19 mouse cellular contexts compared by ENCODE assay signal in the genomic region with DNA sequence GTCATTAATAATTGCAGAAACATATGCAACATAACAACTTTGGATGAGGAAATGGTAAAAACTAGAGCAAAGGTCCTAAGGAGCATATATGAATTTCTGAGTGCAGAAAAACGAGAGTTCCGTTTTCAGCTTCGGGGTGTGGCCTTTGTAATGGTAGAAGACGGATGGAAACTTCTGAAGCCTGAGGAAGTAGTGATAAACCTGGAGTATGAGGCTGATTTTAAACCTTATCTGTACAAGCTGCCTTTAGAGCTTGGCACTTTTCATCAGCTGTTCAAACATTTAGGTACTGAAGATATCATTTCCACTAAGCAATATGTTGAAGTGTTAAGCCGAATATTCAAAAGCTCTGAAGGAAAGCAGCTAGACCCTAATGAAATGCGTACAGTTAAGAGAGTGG. TPM values are rescaled to one million over a fixed set of nuclear protein-coding genes. Genes with fewer than 3 reads are reported as not detected.
"Had no signal": no experiment of that assay in that cellular context is flagged by ENCODE, and none has a peak within 500 bp of the region (broad histone marks: within the 10 kb centered on the region; RNA-seq: fewer than 3 reads in every experiment).

No protein-coding gene starts in this region.

- H3K4me3 ChIP-seq: neural tube, embryonic 12.5 days; neural tube, embryonic 13.5 days; neural tube, embryonic 15.5 days; stomach, embryonic 15.5 days had no signal

- H3K9me3 ChIP-seq: neural tube, embryonic 15.5 days; stomach, embryonic 15.5 days had no signal

- H3K9ac ChIP-seq: neural tube, embryonic 12.5 days; neural tube, embryonic 13.5 days; neural tube, embryonic 15.5 days; stomach, embryonic 15.5 days had no signal

- DNase-seq: retina, postnatal 1 day; right cerebral cortex, adult 18-20 months; right cerebral cortex, postnatal 14 days; right cerebral cortex, postnatal 25 days; right cerebral cortex, postnatal 4 days; spleen, adult 18-20 months; thymus, adult 18-20 months; thymus, adult 2 months; thymus, postnatal 14 days; thymus, postnatal 25 days; thymus, postnatal 36 days; thymus, postnatal 4 days had no signal

- H3K4me1 ChIP-seq: neural tube, embryonic 12.5 days; neural tube, embryonic 13.5 days; neural tube, embryonic 15.5 days; stomach, embryonic 15.5 days had no signal

- H3K27me3 ChIP-seq: neural tube, embryonic 12.5 days; neural tube, embryonic 13.5 days; neural tube, embryonic 15.5 days; stomach, embryonic 15.5 days had no signal

- H3K27ac ChIP-seq: neural tube, embryonic 12.5 days; neural tube, embryonic 13.5 days; neural tube, embryonic 15.5 days; stomach, embryonic 15.5 days; stomach, postnatal 0 days had no signal

RNA-seq across cellular contexts. Expression of a gene that starts 46.5 kb away (rescaled TPM):
- total RNA-seq: neutrophil, adult 5-6 weeks had no signal
- polyA plus RNA-seq: small intestine, adult 2 months had no signal
